Mouse (Mus musculus): ENCODE data around the gene Nectin2. TPM values are rescaled to one million over a fixed set of nuclear protein-coding genes. Genes with fewer than 3 reads are reported as not detected.

The Nectin2 gene
- polyA plus RNA-seq, 2 experiments, result 58.9 to 71.3 TPM

DNA sequence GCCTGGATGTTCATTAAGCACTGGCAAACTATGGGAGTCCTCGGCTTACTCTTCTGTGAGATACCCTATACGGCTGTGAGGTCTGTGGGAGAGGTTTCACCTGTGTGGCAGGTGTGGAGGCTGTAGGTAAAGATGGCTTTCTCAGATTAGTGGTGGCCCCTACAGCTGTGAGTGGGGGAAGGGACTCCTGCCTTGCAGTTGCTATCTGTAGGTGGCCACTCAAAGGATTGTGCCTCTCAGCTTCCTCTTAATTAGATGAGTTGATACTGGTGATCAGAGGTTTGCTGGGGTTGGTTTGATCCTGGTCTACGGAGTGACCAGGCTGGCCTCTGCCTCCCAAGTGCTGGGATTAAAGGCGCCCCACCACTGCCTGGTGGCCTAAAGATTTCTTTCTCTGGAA, 45.8 kb downstream of the Nectin2 start:
- DNase-seq (ENCODE audit: low spot score) (no peak), ATAC-seq (ENCODE audit: low FRiP score, low read depth) (no peak)
- Histone ChIP-seq H3K9me3 (ENCODE audit: control insufficient read depth, low read length) (no peaks in the 10 kb centered on the region), H3K36me3 (ENCODE audit: control insufficient read depth, insufficient read depth, low read length) (peaks cover 41% of the 10 kb centered on the region), H3K27me3 (ENCODE audit: control insufficient read depth, insufficient read depth, low read length) (no peaks in the 10 kb centered on the region), H3K4me1 (ENCODE audit: control insufficient read depth, insufficient read depth, low read length) (peaks cover 2% of the 10 kb centered on the region), H3K27ac (replicated peaks; ENCODE audit: low read depth, low read length) (no peak overlapping the region), H3K9ac (ENCODE audit: low read depth, low read length, severe bottlenecking) (no peak overlapping the region), H3K4me3 (replicated peaks; ENCODE audit: low read length) (no peak overlapping the region), H3K4me2 (replicated peaks; ENCODE audit: low read depth, low read length, severe bottlenecking) (no peak overlapping the region)
- TF ChIP-seq POLR2A (IDR thresholded peaks at IDR 0.05; ENCODE audit: borderline replicate concordance, extremely low read depth, insufficient read depth, insufficient read length), result no peak
- WGBS, result 96% methylated on average over 4 of the region's 4 CpGs

DNA sequence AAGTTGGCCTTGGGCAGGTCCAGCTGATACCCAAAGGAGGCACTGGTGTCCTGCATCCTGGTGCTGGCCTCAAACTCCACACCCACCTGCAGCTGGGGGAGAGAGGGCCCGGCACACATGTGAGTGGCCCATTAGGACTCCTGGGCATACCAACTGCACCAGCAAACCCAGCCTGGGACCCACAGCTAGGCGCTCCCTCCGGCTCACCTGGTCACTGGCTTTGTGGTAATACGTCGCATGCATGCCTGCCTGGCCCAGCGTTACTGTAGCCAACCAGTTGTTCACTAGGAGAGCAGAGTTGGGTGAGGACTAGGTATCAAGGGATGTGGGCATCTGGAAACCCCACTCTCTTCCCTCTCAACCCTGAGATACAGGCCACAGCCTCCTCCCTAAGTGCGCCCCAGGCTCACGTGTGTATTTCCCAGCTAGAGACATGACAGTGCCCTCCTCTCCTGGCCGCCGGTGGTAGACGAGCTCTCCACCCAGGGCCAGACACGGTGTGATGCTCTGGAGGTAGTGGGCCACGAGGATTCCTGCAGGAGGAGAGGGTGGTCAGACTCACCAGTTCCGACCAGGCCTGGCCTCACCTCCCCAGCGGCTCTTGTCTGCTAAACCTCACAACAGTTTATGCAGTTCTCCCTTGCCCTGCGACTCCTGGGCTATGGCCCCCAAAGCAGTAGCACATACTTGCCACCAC, 47.3 kb downstream of the Nectin2 start:
- no peak overlapping the region for H3K9ac ChIP-seq (ENCODE audit: low read depth, low read length, severe bottlenecking)
- WGBS, result 88% methylated on average over 16 of the region's 16 CpGs
- H3K36me3 ChIP-seq (ENCODE audit: control insufficient read depth, insufficient read depth, low read length), result peaks cover 30% of the 10 kb centered on the region
- no peaks in the 10 kb centered on the region for H3K9me3 ChIP-seq (ENCODE audit: control insufficient read depth, low read length)
- no peaks in the 10 kb centered on the region for H3K27me3 ChIP-seq (ENCODE audit: control insufficient read depth, insufficient read depth, low read length)
- DNase-seq (ENCODE audit: low spot score) (no peak), ATAC-seq (ENCODE audit: low FRiP score, low read depth) (no peak)
- no peak overlapping the region for H3K4me3 ChIP-seq (replicated peaks; ENCODE audit: low read length)
- no peak for TF ChIP-seq POLR2A (IDR thresholded peaks at IDR 0.05; ENCODE audit: borderline replicate concordance, extremely low read depth, insufficient read depth, insufficient read length)
- H3K27ac ChIP-seq (replicated peaks; ENCODE audit: low read depth, low read length), result no peak overlapping the region
- H3K4me1 ChIP-seq (ENCODE audit: control insufficient read depth, insufficient read depth, low read length), result peaks cover 16% of the 10 kb centered on the region
- no peak overlapping the region for H3K4me2 ChIP-seq (replicated peaks; ENCODE audit: low read depth, low read length, severe bottlenecking)

DNA sequence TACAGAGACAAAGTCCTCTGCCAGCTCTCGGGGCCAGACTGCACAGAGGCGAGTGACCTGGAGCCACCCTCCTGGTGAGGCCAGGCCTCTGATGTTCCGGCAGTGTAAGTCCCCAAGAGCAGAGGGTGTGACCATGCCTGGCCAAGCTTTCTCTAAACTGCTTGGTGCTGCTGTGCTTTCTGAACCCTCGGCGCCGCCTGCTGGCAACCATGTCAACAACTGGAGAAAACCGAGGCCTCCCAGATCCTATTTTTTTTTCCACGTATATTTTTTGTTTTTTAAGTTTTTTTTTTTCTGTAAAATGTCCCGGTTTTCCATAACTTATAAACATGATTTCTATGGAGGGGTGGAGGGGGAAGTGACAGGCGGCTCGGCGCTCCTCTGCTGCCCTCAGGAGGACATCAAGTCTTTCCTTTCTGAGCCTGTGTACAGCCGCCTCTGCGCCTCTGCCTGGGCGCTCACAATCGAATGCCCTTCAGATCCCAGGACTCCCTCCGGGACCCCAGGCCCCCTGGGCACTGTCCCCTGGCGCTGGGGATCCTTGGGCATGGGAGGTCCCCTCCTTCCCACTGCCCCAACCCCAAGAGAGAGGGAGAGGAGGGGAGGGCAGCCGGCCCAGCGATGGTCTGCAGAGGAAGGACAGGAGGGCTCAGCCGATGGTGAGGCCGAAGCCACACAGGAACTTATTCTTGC, 49.1 kb downstream of the Nectin2 start:
- TF ChIP-seq POLR2A (IDR thresholded peaks at IDR 0.05; ENCODE audit: borderline replicate concordance, extremely low read depth, insufficient read depth, insufficient read length), result no peak
- Histone ChIP-seq H3K36me3 (ENCODE audit: control insufficient read depth, insufficient read depth, low read length) (peaks cover 27% of the 10 kb centered on the region), H3K27ac (replicated peaks; ENCODE audit: low read depth, low read length) (no peak overlapping the region), H3K27me3 (ENCODE audit: control insufficient read depth, insufficient read depth, low read length) (no peaks in the 10 kb centered on the region), H3K4me1 (ENCODE audit: control insufficient read depth, insufficient read depth, low read length) (peaks cover 16% of the 10 kb centered on the region), H3K4me2 (replicated peaks; ENCODE audit: low read depth, low read length, severe bottlenecking) (no peak overlapping the region), H3K9ac (ENCODE audit: low read depth, low read length, severe bottlenecking) (no peak overlapping the region), H3K9me3 (ENCODE audit: control insufficient read depth, low read length) (no peaks in the 10 kb centered on the region; the same call in 1 of the 2 replicates), H3K4me3 (replicated peaks; ENCODE audit: low read length) (no peak overlapping the region)
- 33% methylated on average over 22 of the region's 22 CpGs for WGBS
- DNase-seq (ENCODE audit: low spot score) (peak; percentile 44), ATAC-seq (ENCODE audit: low FRiP score, low read depth) (no peak)

DNA sequence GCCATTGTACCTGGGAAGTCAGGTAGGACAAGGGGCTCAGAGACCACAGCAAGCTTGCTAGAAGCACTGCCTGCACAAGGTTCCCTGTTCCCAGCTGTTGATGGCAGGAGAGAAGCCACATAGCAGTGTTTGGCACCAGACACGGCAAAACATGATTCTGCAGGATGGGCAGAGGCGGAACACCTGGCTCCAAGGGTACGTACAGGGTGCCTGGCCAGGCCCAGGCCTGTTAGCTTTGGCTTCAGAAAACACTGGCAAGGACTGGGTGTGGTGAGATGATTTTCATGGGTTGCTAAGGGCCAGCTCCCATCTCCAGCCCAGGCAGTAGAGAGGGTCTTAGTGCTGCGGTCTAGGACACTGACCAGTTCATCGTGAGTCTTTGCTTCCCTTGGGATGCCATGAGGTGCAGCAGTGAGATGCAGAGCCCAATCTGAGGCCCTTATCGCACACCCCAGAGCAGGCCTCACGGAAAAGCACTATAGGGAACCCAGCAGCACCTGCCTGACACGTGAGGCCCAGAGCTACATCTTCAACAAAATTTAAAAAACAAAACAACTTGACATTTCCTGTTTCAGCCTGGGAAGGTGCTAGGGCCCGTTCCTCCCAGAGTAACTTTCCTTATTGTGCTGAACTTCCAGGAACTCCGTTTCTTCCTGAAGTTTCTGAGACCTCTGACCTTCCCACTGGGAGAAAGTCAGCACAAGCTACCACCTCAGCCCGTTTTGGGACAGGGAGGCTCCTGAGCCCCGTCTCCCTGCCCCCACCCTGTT, 49.8 kb downstream of the Nectin2 start:
- ATAC-seq (ENCODE audit: low FRiP score, low read depth), result no peak
- H3K4me1 ChIP-seq (ENCODE audit: control insufficient read depth, insufficient read depth, low read length), result peaks cover 16% of the 10 kb centered on the region
- DNase-seq (ENCODE audit: low spot score), result no peak
- no peak overlapping the region for H3K4me2 ChIP-seq (replicated peaks; ENCODE audit: low read depth, low read length, severe bottlenecking)
- peaks cover 28% of the 10 kb centered on the region for H3K36me3 ChIP-seq (ENCODE audit: control insufficient read depth, insufficient read depth, low read length)
- no peak overlapping the region for H3K27ac ChIP-seq (replicated peaks; ENCODE audit: low read depth, low read length)
- H3K9ac ChIP-seq (ENCODE audit: low read depth, low read length, severe bottlenecking), result no peak overlapping the region
- H3K27me3 ChIP-seq (ENCODE audit: control insufficient read depth, insufficient read depth, low read length), result no peaks in the 10 kb centered on the region
- no peak for TF ChIP-seq POLR2A (IDR thresholded peaks at IDR 0.05; ENCODE audit: borderline replicate concordance, extremely low read depth, insufficient read depth, insufficient read length)
- no peak overlapping the region for H3K4me3 ChIP-seq (replicated peaks; ENCODE audit: low read length)
- no peaks in the 10 kb centered on the region; the same call in 1 of the 2 replicates for H3K9me3 ChIP-seq (ENCODE audit: control insufficient read depth, low read length)
- WGBS, result 63% methylated on average over 12 of the region's 12 CpGs

DNA sequence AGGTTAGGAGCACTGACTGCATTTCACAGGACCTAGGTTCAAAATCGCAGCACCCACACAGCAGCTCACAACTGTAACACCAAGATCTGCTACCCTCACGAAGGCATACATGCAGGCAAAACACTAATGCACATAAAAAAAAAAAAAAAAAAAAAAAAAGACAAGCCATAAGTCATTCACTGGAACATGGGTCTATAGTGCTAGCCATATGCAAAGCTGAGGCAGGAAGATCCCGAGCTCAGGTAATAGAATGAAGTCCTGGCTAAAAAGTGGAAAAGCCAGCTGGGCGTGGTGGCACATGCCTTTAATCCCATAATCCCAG, 50.5 kb downstream of the Nectin2 start:
- Histone ChIP-seq H3K4me2 (replicated peaks; ENCODE audit: low read depth, low read length, severe bottlenecking) (no peak overlapping the region), H3K27ac (replicated peaks; ENCODE audit: low read depth, low read length) (no peak overlapping the region), H3K9me3 (ENCODE audit: control insufficient read depth, low read length) (no peaks in the 10 kb centered on the region; the same call in 1 of the 2 replicates), H3K4me1 (ENCODE audit: control insufficient read depth, insufficient read depth, low read length) (peaks cover 16% of the 10 kb centered on the region), H3K36me3 (ENCODE audit: control insufficient read depth, insufficient read depth, low read length) (peaks cover 23% of the 10 kb centered on the region), H3K27me3 (ENCODE audit: control insufficient read depth, insufficient read depth, low read length) (no peaks in the 10 kb centered on the region), H3K4me3 (replicated peaks; ENCODE audit: low read length) (no peak overlapping the region), H3K9ac (ENCODE audit: low read depth, low read length, severe bottlenecking) (no peak overlapping the region)
- ATAC-seq (ENCODE audit: low FRiP score, low read depth) (no peak), DNase-seq (ENCODE audit: low spot score) (no peak)
- TF ChIP-seq POLR2A (IDR thresholded peaks at IDR 0.05; ENCODE audit: borderline replicate concordance, extremely low read depth, insufficient read depth, insufficient read length), result no peak
- 78% methylated on average over 4 of the region's 4 CpGs for WGBS

Data from limb, embryonic 14.5 days (tissue).